Mouse (Mus musculus) liver, embryonic 14.5 days (tissue): ENCODE measurements at regions not wholly inside any gene's neighbourhood (a gene's known extent, or its start where the extent isn't known, plus 50 kb on each side); places are given as distances from the start of the nearest gene placed in this dataset.

ENCODE experiments used
- ATAC-seq: fragments of 200-750 bp; cut with Nextera tagmentation; 2 replicates; pipeline ENCODE4 v1.8.0; 2017; ENCODE audit warnings: moderate number of reproducible peaks, mild to moderate bottlenecking, moderate library complexity; ENCODE audit not compliant: insufficient read depth
- DNase-seq, 3 experiments: peaks; one replicate each; pipeline ENCODE4 v3.0.0-alpha.2; 2012 to 2013; ENCODE audit warnings: low read depth in 3 of 3, low spot score in 3 of 3
- H3K27ac ChIP-seq: fragments of 300-500 bp; sonication (generic); 2 replicates; pipeline ENCODE4 v1.5.1; 2014; ENCODE audit warnings: moderate library complexity, mild to moderate bottlenecking, control low read depth, inconsistent platforms
- H3K27me3 ChIP-seq: fragments of 300-500 bp; sonication (generic); 2 replicates; pipeline ENCODE4 v1.6.1; 2014; ENCODE audit warnings: mild to moderate bottlenecking, low read length, moderate library complexity; ENCODE audit not compliant: control insufficient read depth, insufficient read depth
- H3K36me3 ChIP-seq: fragments of 300-500 bp; sonication (generic); replicated peaks from 2 replicates; pipeline ENCODE4 v1.6.1; 2014; ENCODE audit warnings: low read depth; ENCODE audit not compliant: control insufficient read depth, insufficient read depth
- H3K4me1 ChIP-seq, 2 experiments: fragments of 200-500 bp in 1 of 2; fragments of 300-500 bp in 1 of 2; sonication (generic) in 1 of 2; replicated peaks; 2 replicates each; pipeline ENCODE4 v1.6.1; 2012 to 2014; ENCODE audit warnings: antibody characterized with exemption in 1 of 2, inconsistent platforms in 1 of 2, low read length in 1 of 2; ENCODE audit not compliant: control insufficient read depth in 2 of 2, insufficient read depth in 2 of 2
- H3K4me2 ChIP-seq: fragments of 300-500 bp; sonication (generic); 2 replicates; pipeline ENCODE4 v1.6.1; 2014; ENCODE audit warnings: low read depth, mild to moderate bottlenecking, control low read depth, moderate library complexity
- H3K4me3 ChIP-seq, 2 experiments: fragments of 200-500 bp in 1 of 2; fragments of 300-500 bp in 1 of 2; sonication (generic) in 1 of 2; 2 replicates each; pipeline ENCODE4 v1.5.1; 2012 to 2014; ENCODE audit warnings: low read depth in 2 of 2, low read length in 2 of 2, mild to moderate bottlenecking in 2 of 2, control low read depth in 1 of 2, inconsistent platforms in 1 of 2, moderate library complexity in 1 of 2; ENCODE audit not compliant: insufficient read depth in 1 of 2
- H3K9ac ChIP-seq: fragments of 300-500 bp; sonication (generic); replicated peaks from 2 replicates; pipeline ENCODE4 v1.6.1; 2014; ENCODE audit warnings: mild to moderate bottlenecking, control low read depth, moderate library complexity
- H3K9me3 ChIP-seq: fragments of 300-500 bp; sonication (generic); 2 replicates; pipeline ENCODE4 v1.6.1; 2016; ENCODE audit warnings: low read length, mixed read lengths; ENCODE audit not compliant: control insufficient read depth
- CTCF ChIP-seq: IDR thresholded peaks from 2 replicates; pipeline ENCODE4 v1.5.1; 2016; ENCODE audit warnings: antibody characterized with exemption, low read depth, control low read depth
- EP300 ChIP-seq: IDR thresholded peaks from 2 replicates; pipeline ENCODE4 v1.6.1; 2016; ENCODE audit warnings: antibody characterized with exemption, low read depth
- WGBS: fragments of 180-500 bp; shearing (Covaris S2); extraction: QIAGEN DNeasy Blood & Tissue Kit; methylation state at CpG from one replicate; pipeline ENCODE4 v1.1.7; 2014; ENCODE audit not compliant: insufficient replicate concordance; 5-methylcytosine and 5-hydroxymethylcytosine counted together

DNA sequence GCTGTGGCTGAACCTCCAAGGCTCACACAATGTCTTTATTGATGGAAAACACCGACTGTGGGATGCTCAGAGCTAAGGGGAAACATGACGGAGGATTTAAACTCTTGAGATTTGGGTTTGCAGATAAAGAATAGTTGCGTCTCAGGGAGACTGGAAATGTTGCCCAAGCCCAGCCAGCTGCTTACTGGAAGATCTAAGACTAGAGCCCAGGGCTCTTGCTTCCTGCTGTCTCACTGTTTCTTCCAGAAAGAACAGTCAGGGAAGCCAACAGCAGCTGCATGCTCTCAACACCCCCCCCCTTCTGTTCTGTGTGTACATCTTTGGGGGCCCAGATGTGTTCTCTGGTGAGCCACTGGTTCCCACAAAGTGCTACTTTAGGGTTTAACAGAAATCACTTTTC lies 333.0 kb downstream of the Mtx2 start:
- H3K27ac ChIP-seq = no peak overlapping the region
- H3K4me1 ChIP-seq = no peaks in the 10 kb centered on the region
- H3K4me3 ChIP-seq = no peak overlapping the region
- H3K9me3 ChIP-seq = no peaks in the 10 kb centered on the region
- H3K9ac ChIP-seq = no peak overlapping the region
- no peaks in the 10 kb centered on the region for H3K36me3 ChIP-seq
- DNase-seq = no peak
- H3K4me2 ChIP-seq = no peak overlapping the region
- H3K27me3 ChIP-seq = no peaks in the 10 kb centered on the region
- no peak for ATAC-seq
- no peak for TF ChIP-seq CTCF
- TF ChIP-seq EP300 = no peak
- WGBS = 63% methylated on average over 3 of the region's 3 CpGs

DNA sequence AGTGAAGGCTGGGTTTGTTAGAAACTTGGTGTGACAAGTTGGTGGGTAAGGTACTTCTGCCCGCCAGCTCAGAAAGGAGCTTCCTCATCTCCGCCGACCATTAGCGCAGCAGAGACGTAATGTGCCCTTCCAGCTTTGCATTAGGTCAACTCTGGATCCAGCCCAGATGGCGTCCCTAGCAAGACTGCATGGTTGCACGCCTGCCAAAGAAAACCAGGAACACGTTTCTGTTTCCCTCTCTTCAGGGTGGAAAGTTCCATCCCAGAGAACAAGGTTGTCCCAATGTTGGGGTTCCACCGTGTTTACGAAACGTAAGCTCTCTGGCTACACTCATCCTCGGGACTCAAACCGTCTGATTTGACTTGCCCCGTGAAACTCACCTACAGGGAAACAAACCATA lies 335.5 kb downstream of the Mtx2 start:
- no peaks in the 10 kb centered on the region for H3K4me1 ChIP-seq
- no peak overlapping the region for H3K4me3 ChIP-seq
- H3K36me3 ChIP-seq = no peaks in the 10 kb centered on the region
- WGBS = 77% methylated on average over 14 of the region's 14 CpGs
- DNase-seq (no peak), ATAC-seq (no peak)
- no peak overlapping the region for H3K27ac ChIP-seq
- TF ChIP-seq CTCF = no peak
- TF ChIP-seq EP300 = no peak
- H3K9me3 ChIP-seq = no peaks in the 10 kb centered on the region
- H3K4me2 ChIP-seq = no peak overlapping the region
- no peaks in the 10 kb centered on the region for H3K27me3 ChIP-seq
- no peak overlapping the region for H3K9ac ChIP-seq

DNA sequence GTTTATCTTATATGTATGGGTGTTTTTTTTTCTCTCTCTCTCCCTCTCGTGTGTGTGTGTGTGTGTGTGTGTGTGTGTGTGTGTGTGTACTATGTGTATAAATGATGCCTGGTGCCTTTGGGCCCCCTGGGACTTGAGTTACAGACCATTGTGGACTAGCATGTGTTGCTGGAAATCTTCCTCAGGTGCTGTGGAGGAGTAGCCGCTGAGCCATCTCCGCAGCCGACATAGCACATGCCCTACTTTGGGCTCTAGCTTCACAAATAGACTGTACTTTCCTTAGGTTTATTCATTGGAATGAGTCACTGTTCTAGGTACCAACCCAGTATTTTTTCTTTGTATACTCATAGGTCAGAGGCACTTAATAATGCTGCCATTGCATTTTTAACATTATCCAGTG lies 339.4 kb downstream of the Mtx2 start:
- Histone ChIP-seq H3K27me3 (no peaks in the 10 kb centered on the region), H3K36me3 (no peaks in the 10 kb centered on the region)
- 79% methylated on average over 4 of the region's 4 CpGs for WGBS

DNA sequence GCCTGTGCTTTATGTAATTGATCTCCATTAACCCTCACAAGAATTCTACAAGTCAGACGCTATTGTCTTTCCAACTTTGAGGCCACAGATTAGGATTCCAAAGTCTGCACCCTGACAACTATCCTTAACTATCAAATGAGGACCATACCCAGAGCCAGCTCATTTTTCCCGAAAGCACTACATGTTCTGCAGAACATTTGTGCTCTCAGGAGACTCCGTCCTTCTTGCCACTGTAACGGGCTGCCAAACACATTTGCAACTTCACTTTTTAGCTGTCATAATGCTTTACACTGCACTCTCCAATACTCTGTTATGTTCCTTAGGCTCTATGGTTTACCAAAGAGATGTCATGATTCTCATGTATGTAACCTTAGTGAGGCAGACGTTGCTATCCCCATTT lies 350.7 kb downstream of the Mtx2 start:
- no peak overlapping the region for H3K27ac ChIP-seq
- no peak for TF ChIP-seq CTCF
- no peak for TF ChIP-seq EP300
- 63% methylated on average over 5 of the region's 5 CpGs for WGBS
- no peak for DNase-seq
- no peak overlapping the region for H3K4me2 ChIP-seq
- H3K9me3 ChIP-seq = no peaks in the 10 kb centered on the region
- H3K4me3 ChIP-seq = no peak overlapping the region
- H3K36me3 ChIP-seq = no peaks in the 10 kb centered on the region
- H3K4me1 ChIP-seq = no peaks in the 10 kb centered on the region
- H3K27me3 ChIP-seq = no peaks in the 10 kb centered on the region
- H3K9ac ChIP-seq = no peak overlapping the region
- ATAC-seq = no peak

More for the DNA sequence above, 339.4 kb downstream of the Mtx2 start:
- Histone ChIP-seq H3K4me2 (no peak overlapping the region), H3K27ac (no peak overlapping the region), H3K4me1 (no peaks in the 10 kb centered on the region), H3K9me3 (no peaks in the 10 kb centered on the region), H3K9ac (no peak overlapping the region), H3K4me3 (no peak overlapping the region)
- TF ChIP-seq EP300 (no peak), CTCF (no peak)
- DNase-seq = no peak
- ATAC-seq = no peak

DNA sequence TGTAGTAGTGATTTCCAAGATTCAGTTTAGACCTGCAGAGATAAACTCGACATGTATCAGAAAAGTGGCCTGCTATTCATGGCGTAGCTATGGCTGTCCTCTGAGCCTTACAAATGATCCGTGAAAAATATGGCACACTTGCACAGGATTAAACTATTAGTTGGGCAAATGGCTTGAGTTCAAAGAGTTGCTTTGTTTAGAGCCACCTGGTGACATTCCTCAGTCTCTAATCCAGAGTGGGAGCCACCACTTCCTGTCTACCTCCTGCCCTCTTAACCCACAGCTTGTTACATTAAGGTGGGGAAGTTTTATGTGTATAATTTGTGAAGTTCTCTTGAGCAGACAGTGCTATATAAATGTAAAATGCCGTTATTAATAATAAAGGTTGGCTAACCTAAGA lies 357.7 kb downstream of the Mtx2 start:
- 50% methylated on average over 4 of the region's 4 CpGs for WGBS
- H3K36me3 ChIP-seq = no peaks in the 10 kb centered on the region
- no peak for TF ChIP-seq CTCF
- TF ChIP-seq EP300 = no peak
- ATAC-seq (no peak), DNase-seq (no peak)
- H3K27me3 ChIP-seq = no peaks in the 10 kb centered on the region
- no peak overlapping the region for H3K27ac ChIP-seq
- no peak overlapping the region for H3K4me2 ChIP-seq
- no peak overlapping the region for H3K9ac ChIP-seq
- H3K9me3 ChIP-seq = no peaks in the 10 kb centered on the region
- H3K4me1 ChIP-seq = no peaks in the 10 kb centered on the region
- H3K4me3 ChIP-seq = no peak overlapping the region
